Mouse (Mus musculus): Measurements from ENCODE around the gene Btaf1. TPM values are rescaled to one million over a fixed set of nuclear protein-coding genes. Genes with fewer than 3 reads are reported as not detected.
A peak's percentile ranks its signal among the peaks of the same experiment; 100 is the strongest.

Btaf1 gene
- 10 to 100 TPM; 20.6 to 23.1 TPM for total RNA-seq (2021)
- long read RNA-seq, experiment 1, full-length matches to known transcripts = 1 of 9 reads
- long read RNA-seq, experiment 1, partial matches to known transcripts = 5 of 9 reads
- long read RNA-seq, experiment 1, other reads (novel, unspliced or antisense) = 3 of 9 reads
- long read RNA-seq, experiment 2, partial matches to known transcripts = 5 of 8 reads
- long read RNA-seq, experiment 2, other reads (novel, unspliced or antisense) = 3 of 8 reads

DNA sequence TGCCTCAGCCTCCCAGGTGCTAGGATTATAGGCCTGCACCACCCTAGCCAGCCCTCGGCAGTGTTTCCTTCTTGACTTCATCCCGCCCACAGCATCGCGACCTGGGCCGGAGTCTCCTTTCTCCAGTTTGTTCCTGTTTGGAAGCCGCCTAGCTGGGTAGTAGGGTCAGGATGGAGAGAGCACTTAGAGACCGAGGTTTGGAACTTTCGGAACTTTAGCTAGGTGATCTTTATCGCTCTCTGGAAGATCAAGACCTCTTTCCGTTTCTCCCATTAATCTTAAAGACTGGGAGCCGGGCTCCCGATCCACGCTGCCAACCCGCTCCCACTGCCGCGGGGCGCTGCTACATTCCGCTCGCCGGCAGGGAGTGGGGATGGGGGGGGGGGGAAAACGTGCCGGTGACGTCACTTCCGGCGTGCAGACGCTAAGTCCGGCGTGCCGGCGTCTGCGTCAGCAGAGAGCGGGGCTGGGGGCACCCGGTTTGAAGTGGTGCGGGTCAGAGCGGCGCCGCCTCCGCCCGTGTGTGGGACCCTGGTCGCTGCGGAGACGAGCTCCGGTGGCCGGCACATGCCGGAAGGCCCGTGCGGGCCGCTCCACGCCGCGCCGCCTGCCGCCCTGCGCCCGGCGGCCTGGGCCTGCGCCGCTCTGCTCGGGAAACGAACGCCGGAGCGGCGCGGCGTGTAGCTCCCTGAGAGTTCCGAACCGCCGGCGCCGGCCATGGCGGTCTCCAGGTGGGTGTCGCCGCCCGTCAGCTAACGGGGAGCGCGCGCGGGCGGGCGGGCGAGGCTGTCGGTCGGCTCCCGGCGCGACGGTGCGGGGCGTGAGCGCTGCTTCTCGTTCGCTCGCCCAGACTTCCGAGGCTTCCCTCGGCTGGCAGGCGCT lies at the start of gene Btaf1:
Gene Btaf1, plus strand, starts transcription at position 409 of the 882 bp plus-strand sequence.
- DNase-seq = peak; percentile 89

DNA sequence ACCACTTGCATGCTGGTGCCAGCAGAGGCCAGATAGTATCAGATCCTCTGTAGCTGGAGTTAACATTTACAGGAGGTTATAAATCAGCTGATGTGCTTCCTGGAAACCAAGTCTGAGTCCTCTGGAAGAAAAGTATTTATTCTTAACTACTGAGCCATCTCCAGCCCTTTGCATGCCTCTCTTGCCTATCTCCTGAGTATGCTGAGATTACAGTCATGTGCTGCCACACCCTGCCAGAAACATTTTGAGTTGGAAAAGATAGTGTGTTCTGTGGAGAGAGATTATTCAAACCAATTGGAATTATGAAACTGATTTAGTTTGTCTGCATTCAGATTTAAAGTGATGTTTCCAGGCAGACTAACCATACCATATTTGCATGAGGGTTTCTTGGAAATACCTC lies 48.5 kb upstream of the Btaf1 start:
- no peak for DNase-seq

DNA sequence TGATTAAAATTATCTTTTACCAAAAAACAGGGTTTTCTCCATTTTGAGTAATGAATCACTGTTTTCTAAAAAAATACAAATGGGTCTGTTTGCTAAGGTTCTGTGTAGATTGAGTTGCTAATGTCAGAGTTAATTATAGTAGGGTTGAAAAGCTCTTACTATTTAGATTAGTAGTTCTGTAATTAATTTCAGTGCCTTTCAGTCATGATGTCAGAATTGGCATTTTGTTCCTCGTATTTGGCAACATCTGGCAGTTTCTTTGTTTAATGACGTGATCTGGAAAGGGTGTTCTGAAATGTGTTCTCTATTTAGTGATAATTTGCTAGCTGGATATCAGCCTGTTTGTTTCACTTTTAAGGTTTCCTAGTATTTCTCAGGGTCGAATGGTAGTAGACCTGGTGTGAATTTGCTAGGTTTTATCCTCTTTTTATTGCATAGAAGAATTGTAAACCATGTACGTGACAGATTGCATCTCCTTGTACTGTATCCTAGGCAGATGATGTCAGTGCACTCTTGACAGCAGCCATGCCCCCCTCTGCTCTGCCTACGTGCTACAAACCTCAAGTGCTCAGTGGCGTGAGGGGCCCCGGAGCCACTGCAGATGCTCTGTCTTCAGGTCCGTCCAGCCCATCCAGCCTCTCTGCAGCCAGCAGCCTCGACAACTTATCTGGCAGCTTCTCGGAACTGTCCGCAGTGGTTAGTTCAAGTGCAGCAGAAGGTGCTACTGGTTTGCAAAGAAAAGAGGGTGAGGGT lies 47.0 kb upstream of the Btaf1 start:
- no peak for DNase-seq

DNA sequence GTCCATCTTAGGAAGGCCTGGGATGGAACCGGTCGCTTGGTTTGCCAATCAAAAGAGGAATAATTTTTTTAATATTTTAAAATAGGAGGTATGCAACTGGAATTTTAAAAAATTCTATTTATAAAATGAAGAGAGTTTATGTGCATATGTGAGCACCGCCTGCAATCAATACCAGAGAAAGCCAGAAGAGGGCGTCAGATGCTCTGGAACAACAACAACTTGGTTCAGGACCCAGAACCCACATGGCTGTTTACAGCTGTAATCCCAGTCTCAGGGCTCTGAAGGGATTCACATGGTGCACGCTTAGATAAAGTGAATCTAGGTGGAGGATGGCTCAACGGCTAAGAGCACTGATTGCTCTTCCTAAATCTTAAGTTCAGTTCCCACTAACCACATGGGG lies 42.8 kb upstream of the Btaf1 start:
- peak; percentile 22 for DNase-seq

DNA sequence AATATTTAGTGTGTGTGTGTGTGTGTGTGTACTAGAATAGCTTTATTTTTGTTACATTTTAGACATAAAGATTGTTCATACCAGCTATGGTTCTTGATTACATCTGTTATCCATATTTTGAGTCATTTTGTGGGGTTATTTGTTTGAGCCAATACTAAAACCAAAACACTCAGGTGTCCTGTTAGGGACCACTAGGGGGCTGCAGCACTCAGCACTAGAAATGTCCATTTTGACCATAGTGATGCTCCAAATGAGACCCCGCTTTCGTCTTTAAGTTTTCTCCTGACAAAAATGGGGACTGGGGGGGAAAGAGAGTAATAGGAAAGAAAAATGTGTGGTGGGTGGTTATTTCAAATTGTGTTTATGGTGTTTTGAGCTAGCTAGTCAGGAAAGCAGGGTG lies 39.6 kb upstream of the Btaf1 start:
- no peak for DNase-seq

DNA sequence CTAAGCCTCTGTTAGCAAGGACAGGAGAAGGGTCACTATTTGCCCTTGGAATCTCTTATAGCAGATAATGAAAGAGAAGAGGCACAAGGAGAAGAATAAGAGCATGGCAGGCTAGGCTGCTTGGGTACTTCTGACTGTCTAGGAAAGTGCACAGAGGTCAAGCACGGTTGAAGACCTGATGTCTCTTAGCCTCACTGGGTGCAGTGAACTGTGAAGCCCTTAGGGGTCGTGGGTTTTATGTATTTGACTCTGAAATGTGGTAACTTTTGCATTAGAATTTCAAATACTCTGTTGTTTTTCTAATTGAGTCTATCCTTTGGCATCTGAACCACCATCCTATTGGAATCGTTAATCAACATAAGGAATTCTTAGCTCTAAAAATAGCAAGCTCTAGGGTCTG lies 38.2 kb upstream of the Btaf1 start:
- DNase-seq = no peak

DNA sequence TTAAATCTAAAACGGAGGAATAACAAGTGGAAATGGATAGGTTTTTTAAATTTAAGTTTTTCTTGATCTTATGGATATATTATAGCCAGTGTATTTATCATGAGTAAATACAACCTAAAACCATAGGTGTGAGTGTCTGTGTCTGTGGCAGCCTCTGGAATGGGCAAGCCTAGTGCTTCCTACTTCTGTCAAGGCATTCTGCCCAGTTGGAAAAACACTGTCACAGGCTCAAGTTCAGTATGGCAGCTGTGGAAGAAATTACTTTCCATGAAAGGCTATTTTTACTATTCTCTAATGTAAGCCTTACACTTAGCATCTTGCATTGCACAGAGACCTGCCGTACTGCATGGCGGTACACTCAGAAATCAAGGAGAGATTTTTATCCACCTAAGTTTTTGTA lies 34.1 kb upstream of the Btaf1 start:
- no peak for DNase-seq

DNA sequence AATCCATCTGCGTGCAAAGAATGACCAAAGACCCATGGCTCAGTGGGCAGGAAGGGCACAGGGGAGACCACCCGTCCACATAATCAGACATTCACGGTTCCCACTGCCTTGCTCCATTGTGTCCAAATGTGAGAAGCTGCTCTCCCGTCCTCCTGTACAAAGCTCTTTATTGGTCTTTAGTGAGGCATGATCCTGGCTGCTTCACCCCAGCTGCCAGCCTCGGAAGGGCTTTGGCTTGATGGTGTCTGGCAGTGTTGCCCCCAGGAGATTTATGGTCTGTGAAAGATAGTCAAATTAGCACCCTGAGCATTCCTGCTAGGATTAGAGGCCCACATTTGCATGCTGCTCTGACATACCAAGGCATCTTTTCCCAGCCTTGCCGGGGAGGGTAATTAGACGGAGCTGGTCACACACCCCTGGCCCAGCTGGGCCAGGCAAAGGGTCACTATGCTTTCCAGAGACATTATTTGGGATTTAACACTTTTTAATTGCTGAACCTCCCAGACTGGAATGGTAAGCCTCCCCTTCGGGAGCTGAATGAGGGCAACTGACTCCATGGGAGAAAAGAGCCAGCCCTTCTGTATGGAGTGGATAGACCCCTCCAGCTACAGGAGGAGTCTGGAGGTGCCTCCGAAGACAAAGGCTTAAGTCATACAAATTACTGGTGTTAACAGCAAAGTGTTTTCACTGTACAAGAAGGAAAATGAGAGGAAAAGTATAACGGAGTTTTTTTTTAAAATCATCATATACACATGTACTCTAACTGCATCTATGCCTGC lies 28.9 kb upstream of the Btaf1 start:
- DNase-seq = no peak

DNA sequence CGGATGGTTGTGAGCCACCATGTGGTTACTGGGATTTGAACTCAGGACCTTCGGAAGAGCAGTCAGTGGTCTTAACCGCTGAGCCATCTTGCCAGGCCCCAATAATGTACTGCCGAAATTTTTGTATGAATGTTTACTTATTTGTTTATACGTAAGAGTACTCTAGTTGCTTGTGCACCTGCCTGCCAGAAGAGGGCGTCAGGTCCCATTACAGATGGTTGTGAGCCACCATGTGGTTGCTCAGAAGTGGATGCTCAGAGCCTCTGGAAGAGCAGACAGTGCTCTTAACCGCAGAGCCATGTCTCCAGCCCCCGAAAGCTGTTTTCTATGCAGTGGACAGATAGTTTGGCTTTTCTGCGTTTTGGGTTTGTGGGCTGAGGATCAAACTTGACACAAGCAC lies 28.1 kb upstream of the Btaf1 start:
- peak; percentile 54 for DNase-seq

DNA sequence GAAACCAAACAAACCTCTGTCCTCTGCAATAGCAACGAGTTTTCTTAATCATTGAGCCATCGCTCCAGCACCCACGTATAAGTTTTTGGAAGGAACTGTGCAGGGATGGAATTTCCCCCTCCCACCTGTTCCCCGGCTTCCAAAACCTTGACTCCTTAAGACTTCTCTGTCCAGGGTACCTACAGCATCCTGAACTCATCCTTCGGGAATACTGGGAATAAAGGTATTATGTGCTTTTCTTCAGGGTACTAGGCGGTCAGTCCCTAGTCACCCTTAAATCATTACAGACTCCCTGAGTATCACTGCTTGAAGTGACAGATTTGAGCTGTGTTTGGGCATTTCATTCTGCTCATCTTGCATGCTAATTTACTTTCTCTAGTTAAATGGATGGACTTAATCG lies 22.5 kb upstream of the Btaf1 start:
- no peak for DNase-seq

DNA sequence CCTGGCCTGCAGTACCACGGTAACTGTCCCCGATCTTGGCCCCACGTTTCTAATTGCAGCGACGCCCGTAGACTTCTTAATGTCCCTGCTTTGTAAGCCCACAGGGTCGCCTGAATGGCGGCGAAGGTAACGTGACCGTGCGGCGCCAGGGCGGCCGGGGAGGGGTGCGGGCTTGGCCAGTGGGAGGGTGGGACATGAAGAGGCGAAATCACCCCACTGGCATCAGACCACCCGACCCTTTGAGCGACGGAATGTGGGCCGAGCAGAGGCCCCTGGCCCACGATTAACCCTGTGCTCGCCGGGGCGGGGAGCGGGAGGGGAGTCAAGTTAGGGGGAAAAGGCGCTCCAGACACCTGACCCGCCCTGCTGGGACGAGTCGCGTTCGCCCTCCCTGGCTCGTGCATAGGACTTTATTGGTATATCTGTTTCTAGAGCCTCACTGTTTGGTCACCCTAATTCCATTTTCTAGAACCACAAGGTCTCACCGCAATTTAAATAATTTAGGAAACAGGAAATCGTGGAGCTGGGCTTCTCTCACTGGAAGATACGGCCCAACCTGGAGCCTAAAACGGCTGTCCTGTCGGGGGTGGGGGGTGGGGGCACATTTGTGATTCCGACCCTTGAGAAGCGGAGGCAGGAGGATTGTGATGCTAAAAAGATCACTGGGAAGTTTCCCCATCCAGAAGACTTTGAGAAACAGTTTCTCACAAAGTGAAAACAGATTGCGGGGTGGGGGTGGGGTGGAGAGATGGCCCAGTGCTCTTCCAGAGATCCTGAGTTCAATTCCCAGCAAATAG lies 21.5 kb upstream of the Btaf1 start:
- peak; percentile 68 for DNase-seq

DNA sequence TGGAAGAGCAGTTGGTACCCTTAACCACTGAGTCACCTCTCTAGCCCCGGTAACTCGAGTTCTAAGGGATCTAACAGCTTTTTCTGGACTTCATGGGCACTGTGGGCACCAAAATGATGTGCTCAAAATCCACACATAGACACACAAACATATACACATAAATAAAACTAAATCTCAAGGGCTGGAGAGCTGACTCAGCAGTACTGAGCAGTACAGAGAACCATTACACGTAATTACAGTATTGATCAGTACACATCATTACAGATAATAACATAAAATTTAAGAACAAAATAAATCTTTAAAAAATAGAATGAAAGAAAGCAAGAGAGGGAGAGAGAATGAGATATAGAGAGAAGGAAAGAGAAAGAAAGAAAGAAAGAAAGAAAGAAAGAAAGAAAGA lies 16.7 kb upstream of the Btaf1 start:
- DNase-seq = no peak

DNA sequence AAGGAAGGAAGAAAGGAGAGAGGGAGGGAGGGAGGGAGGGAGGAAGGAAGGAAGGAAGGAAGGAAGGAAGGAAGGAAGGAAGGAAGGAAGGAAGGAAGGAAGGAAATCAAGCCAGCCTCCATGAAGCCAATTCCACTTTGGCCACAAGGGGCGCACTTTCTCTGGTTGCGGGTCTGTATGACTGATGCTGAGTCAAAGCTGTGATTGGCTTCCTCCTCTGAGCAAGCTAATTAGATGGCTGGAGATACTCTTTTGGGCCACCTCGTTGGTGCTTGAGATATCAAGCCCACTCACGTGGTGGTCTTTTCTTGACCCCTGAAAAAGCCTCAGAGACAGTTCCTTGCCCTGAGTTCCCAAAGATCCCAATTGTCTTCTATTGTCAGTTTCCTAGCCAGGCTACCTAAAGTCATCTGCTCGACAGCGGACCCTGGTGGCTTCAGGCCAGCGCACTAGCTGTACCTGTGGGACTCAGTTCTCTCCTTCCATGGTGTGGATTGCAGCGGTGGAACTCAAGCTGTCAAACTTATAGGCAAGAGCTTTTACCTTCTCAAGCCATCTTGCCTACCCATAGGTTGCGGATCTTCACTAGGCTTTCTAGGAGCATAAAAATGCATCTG lies 16.1 kb upstream of the Btaf1 start:
- DNase-seq = peak; percentile 79

DNA sequence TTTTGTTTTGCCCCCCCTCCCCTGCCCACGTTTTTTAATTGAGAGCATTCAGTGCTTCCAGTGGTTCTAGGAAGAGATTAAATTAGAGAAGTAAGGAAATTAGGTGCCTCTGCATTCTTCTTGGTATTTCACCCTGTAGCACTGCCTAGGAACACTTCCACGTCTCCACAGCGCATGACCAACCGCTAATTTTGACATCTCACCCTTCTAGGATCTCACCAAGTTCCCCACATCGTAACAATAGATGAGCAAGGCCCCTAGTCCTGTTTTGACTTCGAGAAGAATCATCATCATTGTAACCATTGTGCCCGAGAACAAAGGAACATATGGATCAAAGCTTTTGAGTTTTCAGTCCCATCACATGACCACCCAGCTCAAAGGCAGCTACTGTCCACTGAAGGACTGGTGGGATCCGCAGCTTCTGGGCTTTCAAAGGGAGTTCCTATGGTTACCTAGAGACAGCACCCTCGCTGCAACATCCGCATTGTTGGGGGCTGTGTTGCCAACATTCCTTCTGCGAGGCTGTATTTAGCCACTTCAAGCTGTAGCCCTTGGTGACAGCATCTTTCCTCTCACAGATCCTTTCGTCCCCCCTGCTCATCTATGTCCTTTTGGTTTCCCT lies 15.3 kb upstream of the Btaf1 start:
- no peak for DNase-seq

DNA sequence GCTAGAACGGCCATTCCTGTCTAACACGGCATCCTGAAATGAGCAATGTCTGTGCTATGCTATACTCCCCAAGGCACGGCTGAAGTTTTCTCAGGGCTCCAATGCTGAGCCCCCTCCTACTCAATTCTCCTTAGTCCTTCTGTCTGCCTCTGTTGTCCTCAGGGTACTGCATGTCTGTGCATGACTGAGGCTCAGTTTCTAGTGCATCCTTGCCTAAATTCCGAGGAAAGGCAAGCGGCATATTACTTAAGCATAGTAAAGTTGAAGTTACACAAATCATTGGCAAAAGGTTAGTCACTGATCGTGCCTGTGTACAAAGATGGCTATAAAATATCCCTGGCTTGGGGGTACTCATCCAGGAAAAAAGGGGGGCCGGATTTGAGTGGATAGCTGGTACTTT lies 12.8 kb upstream of the Btaf1 start:
- DNase-seq = no peak

DNA sequence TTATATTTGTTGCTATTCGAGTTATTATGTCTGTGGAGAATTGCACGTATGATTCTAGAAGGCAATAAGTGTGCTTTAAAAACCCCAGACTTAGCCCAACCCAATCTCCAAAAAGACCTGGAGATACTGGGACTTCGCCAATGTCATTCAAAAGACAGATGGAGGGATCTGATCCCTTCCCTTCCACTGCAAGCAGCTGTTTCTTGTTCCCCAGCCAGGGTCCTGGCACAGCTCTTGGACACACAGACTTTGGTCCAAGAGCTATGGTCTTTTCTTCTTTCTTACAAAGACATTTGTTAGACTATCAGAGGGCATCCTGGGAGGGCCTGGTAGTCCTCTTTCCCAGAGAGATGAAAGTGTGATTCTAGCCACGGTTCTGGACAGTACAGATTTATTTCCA lies 9.7 kb upstream of the Btaf1 start:
- no peak for DNase-seq

DNA sequence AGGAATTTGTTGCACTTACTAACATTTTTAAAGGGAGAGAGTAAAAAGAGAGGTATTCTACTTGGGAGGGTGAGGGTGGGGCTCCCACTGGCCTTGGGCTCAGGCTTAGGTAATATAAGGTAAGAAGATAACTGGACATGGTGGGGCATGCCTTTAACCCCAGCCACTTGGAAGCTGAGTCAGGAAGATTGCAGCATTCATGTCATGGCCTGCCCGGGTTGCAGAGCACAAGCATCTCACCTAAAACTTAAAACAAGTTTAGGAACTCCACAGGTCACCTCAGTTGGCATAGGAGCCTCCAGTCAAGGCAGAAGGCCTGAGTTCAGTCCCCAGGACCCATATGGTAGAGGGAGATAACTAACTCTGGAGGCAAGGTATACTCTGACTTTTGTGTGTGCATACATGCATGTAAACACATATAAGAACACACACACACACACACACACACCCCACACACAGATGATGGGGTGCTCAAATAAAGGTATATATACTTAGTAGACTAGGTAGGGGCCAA lies 8.9 kb upstream of the Btaf1 start:
- DNase-seq = no peak

DNA sequence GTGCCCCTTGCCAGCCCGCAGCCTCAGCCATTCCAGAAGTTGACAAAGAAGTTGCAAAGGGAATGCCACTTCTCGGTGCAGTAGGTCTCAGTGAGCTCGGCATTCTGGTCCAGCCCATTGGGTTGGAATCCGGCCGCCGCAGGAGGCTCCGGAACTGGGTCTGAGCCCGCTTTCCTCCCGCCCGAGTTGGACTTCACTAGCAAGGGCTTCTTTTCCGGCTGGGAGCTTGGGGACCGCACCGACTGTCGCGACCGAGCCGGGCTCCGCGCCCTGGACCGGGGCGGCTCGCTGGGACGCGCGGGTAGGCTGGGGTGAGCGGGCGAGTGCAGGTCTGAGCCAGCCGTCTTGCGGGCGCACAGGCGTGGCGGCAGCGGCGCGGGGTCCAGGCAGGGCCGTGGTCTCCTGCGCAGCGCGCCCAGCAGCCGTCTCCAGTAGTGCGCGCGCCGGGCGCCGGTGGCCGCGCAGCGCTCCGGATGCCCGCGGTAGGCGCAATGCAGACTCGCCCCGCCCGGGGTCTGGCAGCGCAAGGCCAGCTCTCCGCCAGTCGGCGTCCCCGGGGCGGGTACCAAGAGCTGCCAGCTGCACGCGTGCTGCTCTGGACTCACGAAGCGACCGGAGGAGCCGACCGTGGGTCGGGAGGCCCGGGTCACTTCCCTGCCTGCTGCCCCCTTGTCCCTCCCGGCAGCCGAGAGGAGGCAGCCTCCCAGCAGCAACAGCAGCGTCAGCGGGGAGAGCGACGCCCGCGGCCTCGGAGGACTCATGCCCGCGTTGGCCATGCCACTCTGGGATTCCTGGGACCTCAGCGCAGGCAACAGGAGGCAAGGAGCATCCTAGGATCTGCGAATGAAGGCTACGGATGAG lies 7.2 kb upstream of the Btaf1 start:
- DNase-seq = peak; percentile 88

DNA sequence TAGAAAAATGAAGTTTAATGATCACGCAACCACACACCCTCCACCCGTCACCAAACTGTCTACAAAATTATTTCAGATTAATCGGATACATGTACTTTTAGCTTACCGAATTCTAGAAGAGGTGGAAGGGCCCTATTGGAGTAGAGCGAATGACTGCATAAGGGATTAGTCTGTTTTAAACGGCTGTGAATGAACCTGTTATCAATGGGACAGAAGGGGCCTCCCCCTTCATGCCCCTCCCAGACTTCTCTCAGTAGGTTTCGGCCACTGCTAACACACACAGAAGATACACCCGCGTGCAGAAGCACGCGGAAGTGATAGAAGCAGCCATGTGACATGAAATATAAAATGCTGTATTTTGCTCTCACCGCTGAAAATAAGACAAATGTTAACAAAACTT lies 6.4 kb upstream of the Btaf1 start, which contains the start of gene Fgfbp3:
Gene Fgfbp3, minus strand, starts transcription at position 150 of the 400 bp plus-strand sequence.
- no peak for DNase-seq
